Mouse (Mus musculus) CH12.LX (cell line): ENCODE results near the gene Psme2b. TPM values are rescaled to one million over a fixed set of nuclear protein-coding genes. Genes with fewer than 3 reads are reported as not detected.

ENCODE experiments used
- DNase-seq: peaks from one replicate; pipeline ENCODE4 v3.0.0-alpha.2; 2013; ENCODE audit errors: extremely low read depth
- H3K27ac ChIP-seq: 2 replicates; pipeline ENCODE4 v1.5.1; 2012; ENCODE audit warnings: low read depth, mild to moderate bottlenecking, control low read depth, moderate library complexity; ENCODE audit not compliant: insufficient read depth
- H3K27me3 ChIP-seq: replicated peaks from 2 replicates; pipeline ENCODE3; 2012; ENCODE audit warnings: inconsistent platforms
- H3K36me3 ChIP-seq, 2 experiments: replicated peaks in 1 of 2; 2 replicates each; pipeline versions ENCODE3 to v1.6.1; 2012; ENCODE audit warnings: inconsistent platforms in 1 of 2, low read length in 1 of 2, mild to moderate bottlenecking in 1 of 2, mixed read lengths in 1 of 2, moderate library complexity in 1 of 2; ENCODE audit not compliant: control insufficient read depth in 1 of 2, insufficient read depth in 1 of 2
- H3K4me1 ChIP-seq, 2 experiments: 2 replicates each; pipeline ENCODE4 v1.6.1; 2012; ENCODE audit warnings: inconsistent platforms in 1 of 2, moderate library complexity in 1 of 2; ENCODE audit not compliant: insufficient read depth in 2 of 2, control insufficient read depth in 1 of 2
- H3K4me2 ChIP-seq: 2 replicates; pipeline ENCODE4 v1.6.1; 2012; ENCODE audit warnings: low read depth, mild to moderate bottlenecking, control low read depth; ENCODE audit not compliant: poor library complexity, insufficient read depth, severe bottlenecking
- H3K4me3 ChIP-seq, 3 experiments: fragments of 150-350 bp in 1 of 3; sonication (generic) in 1 of 3; replicated peaks in 1 of 3; 2 replicates each; pipeline versions ENCODE3 to v1.5.1; 2011 to 2012; ENCODE audit warnings: low read depth in 2 of 3, low read length in 2 of 3, mild to moderate bottlenecking in 2 of 3, moderate library complexity in 2 of 3, control low read depth in 1 of 3, improper control_type of control experiment in 1 of 3, inconsistent platforms in 1 of 3, mixed read lengths in 1 of 3; ENCODE audit not compliant: poor library complexity in 1 of 3
- H3K79me2 ChIP-seq: replicated peaks from 2 replicates; pipeline ENCODE4 v1.6.1; 2012; ENCODE audit warnings: mild to moderate bottlenecking, moderate library complexity; ENCODE audit not compliant: control insufficient read depth, poor library complexity, insufficient read depth, severe bottlenecking; ENCODE audit errors: extremely low read depth
- H3K9ac ChIP-seq: 2 replicates; pipeline ENCODE4 v1.6.1; 2012; ENCODE audit warnings: low read depth, mild to moderate bottlenecking, control low read depth, moderate library complexity; ENCODE audit not compliant: insufficient read depth
- H3K9me3 ChIP-seq: replicated peaks from 2 replicates; pipeline ENCODE3; 2012; ENCODE audit warnings: low read length, inconsistent platforms, mixed read lengths
- EP300 ChIP-seq: IDR thresholded peaks from 2 replicates; pipeline ENCODE4 v1.6.1; 2011; ENCODE audit warnings: low read length, improper control_type of control experiment
- ETS1 ChIP-seq: conservative IDR thresholded peaks from 2 replicates; pipeline ENCODE4 v1.6.1; 2012; ENCODE audit warnings: low read depth, mild to moderate bottlenecking, inconsistent platforms, low read length, improper control_type of control experiment, moderate library complexity
- GABPA ChIP-seq: IDR thresholded peaks from 2 replicates; pipeline ENCODE4 v1.6.1; 2012; ENCODE audit warnings: low read depth, low read length, improper control_type of control experiment, inconsistent platforms; ENCODE audit not compliant: insufficient replicate concordance
- JUN ChIP-seq: IDR thresholded peaks from 2 replicates; pipeline ENCODE4 v1.6.1; 2011; ENCODE audit warnings: low read depth, mild to moderate bottlenecking, low read length, improper control_type of control experiment, moderate library complexity; ENCODE audit not compliant: insufficient read depth
- JUND ChIP-seq: conservative IDR thresholded peaks from 2 replicates; pipeline ENCODE4 v1.6.1; 2011; ENCODE audit warnings: low read depth, low read length, improper control_type of control experiment
- MAFK ChIP-seq: IDR thresholded peaks from 2 replicates; pipeline ENCODE4 v1.6.1; 2011; ENCODE audit warnings: low read length, improper control_type of control experiment; ENCODE audit not compliant: insufficient replicate concordance
- MAZ ChIP-seq: IDR thresholded peaks from 2 replicates; pipeline ENCODE4 v1.6.1; 2012; ENCODE audit warnings: low read depth, mild to moderate bottlenecking, inconsistent platforms, low read length, improper control_type of control experiment, moderate library complexity
- MXI1 ChIP-seq: IDR thresholded peaks from 2 replicates; pipeline ENCODE4 v1.6.1; 2011; ENCODE audit warnings: mild to moderate bottlenecking, low read depth, low read length, improper control_type of control experiment
- MYC ChIP-seq: IDR thresholded peaks from 2 replicates; pipeline ENCODE4 v1.6.1; 2011; ENCODE audit warnings: low read depth, mild to moderate bottlenecking, improper control_type of control experiment, low read length
- NRF1 ChIP-seq: IDR thresholded peaks from 2 replicates; pipeline ENCODE4 v1.6.1; 2014; ENCODE audit warnings: low read depth, mild to moderate bottlenecking, inconsistent platforms, low read length, improper control_type of control experiment, moderate library complexity
- SIN3A ChIP-seq: IDR thresholded peaks from 2 replicates; pipeline ENCODE4 v1.6.1; 2012; ENCODE audit warnings: low read length, improper control_type of control experiment, inconsistent platforms
- TBP ChIP-seq: conservative IDR thresholded peaks from 2 replicates; pipeline ENCODE4 v1.6.1; 2011; ENCODE audit warnings: low read depth, low read length, improper control_type of control experiment
- UBTF ChIP-seq: IDR thresholded peaks from 2 replicates; pipeline ENCODE4 v1.6.1; 2012; ENCODE audit warnings: low read depth, mild to moderate bottlenecking, inconsistent platforms, low read length, improper control_type of control experiment, moderate library complexity
- USF1 ChIP-seq: IDR thresholded peaks from 2 replicates; pipeline ENCODE4 v1.6.1; 2014; ENCODE audit warnings: low read depth, mild to moderate bottlenecking, inconsistent platforms, low read length, improper control_type of control experiment
- ZKSCAN1 ChIP-seq: IDR thresholded peaks from 2 replicates; pipeline ENCODE4 v1.6.1; 2012; ENCODE audit warnings: low read depth, inconsistent platforms, low read length, improper control_type of control experiment, borderline replicate concordance
- ZMIZ1 ChIP-seq: IDR thresholded peaks from 2 replicates; pipeline ENCODE4 v1.6.1; 2012; ENCODE audit warnings: low read depth, mild to moderate bottlenecking, inconsistent platforms, low read length, improper control_type of control experiment
- ZNF384 ChIP-seq: IDR thresholded peaks from 2 replicates; pipeline ENCODE4 v1.6.1; 2012; ENCODE audit warnings: low read depth, low read length, improper control_type of control experiment, inconsistent platforms
- dilution Hi-C: fragments of 300-500 bp; cut with MboI; formaldehyde crosslinking; loops from 2 replicates; pipeline ENCODE4 v1.14.3; 2020; ENCODE audit warnings: low sequenced_read_pairs; ENCODE audit not compliant: extremely low pct_unique_long_range_greater_than_20kb, extremely low pct_ligation_motif_present
- in situ Hi-C: fragments of 300-500 bp; cut with MboI; formaldehyde crosslinking; loops from 3 replicates; pipeline ENCODE4 v1.14.3; 2019; ENCODE audit warnings: low sequenced_read_pairs, low pct_ligation_motif_present, low pct_unique_long_range_greater_than_20kb, mixed read lengths
- polyA plus RNA-seq: library from polyadenylated mRNA; unstranded; fragments of >175 nt; gene quantifications from 2 replicates; pipeline ENCODE4 v1.2.1, GENCODE M21; 2012; ENCODE audit warnings: low read depth; ENCODE audit not compliant: insufficient read length
- total RNA-seq, 2 experiments: library from RNA; depleted of rRNA; stranded (reverse); fragments of 300-350 nt in 1 of 2; fragments of >200 nt in 1 of 2; gene quantifications; 2 replicates each; pipeline ENCODE4 v1.2.3; 2012 to 2014

Psme2b gene
- total and polyA plus RNA-seq, 3 experiments, result 33.5 to 78.3 (median 62.4) TPM

- peak; percentile 29 for DNase-seq
- Histone ChIP-seq H3K9me3 (no peaks in the 10 kb centered on the region), H3K79me2 (no peaks in the 10 kb centered on the region), H3K9ac (no peak overlapping the region), H3K27me3 (no peaks in the 10 kb centered on the region), H3K4me2 (peak overlapping the region; percentile 69), H3K4me1 (peaks cover 13 to 41% of the 10 kb centered on the region in 2 experiments), H3K36me3 (no peaks in the 10 kb centered on the region)
- dilution Hi-C loops, result no loop called here
- TF ChIP-seq GABPA (no peak), ETS1 (peak; percentile 65), EP300 (peak; percentile 76), JUN (peak; percentile 83), UBTF (no peak), USF1 (no peak), JUND (peak; percentile 75), MAFK (no peak), MYC (0 out of 2 replicates have a peak, but pooled peaks have one; percentile 6)
- TF ChIP-seq, all 38 proteins: peak for 5
- in situ Hi-C loops, result no loop called here
- Histone ChIP-seq H3K27ac (no peak overlapping the region), H3K4me3 (no peak overlapping the region)
Observed at GRCm38 (mm10) chr11:48918380-48918779, 27.6 kb downstream of the Psme2b start.

DNA sequence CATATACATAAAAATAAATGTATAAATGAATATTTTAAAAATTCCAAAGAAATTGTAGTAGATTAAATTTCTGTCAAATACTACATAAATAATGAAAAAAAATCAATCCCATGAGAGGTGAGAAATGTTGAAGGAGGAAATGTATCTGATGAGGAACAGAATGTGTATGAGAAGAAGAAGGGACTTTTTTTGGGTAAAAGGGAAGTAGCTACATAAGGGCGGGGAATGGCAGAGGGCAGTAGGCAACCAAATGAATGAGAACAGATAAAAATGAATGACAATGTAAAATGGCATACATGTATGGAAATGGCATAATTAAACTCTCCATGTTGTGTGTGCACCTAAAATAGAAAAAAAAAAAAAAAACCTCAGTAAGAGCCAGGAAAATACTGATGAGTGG, 32.4 kb downstream of the Psme2b start:
- peak; percentile 37; the same call in 1 of the 2 replicates for TF ChIP-seq ZNF384
- no peak for TF ChIP-seq USF1
- TF ChIP-seq, all 38 proteins: peak for 1
- dilution Hi-C loops, result no loop called here
- H3K27me3 ChIP-seq, result no peaks in the 10 kb centered on the region
- peak; percentile 31 for DNase-seq
- peaks cover 9 to 45% of the 10 kb centered on the region in 2 experiments for H3K4me1 ChIP-seq
- H3K36me3 ChIP-seq, result peaks cover 0 to 4% of the 10 kb centered on the region in 2 experiments
- H3K27ac ChIP-seq, result no peak overlapping the region
- H3K4me2 ChIP-seq, result no peak overlapping the region
- H3K4me3 ChIP-seq, result no peak overlapping the region
- in situ Hi-C loops, result no loop called here
- H3K79me2 ChIP-seq, result no peaks in the 10 kb centered on the region
- H3K9me3 ChIP-seq, result no peaks in the 10 kb centered on the region
- H3K9ac ChIP-seq, result no peak overlapping the region

DNA sequence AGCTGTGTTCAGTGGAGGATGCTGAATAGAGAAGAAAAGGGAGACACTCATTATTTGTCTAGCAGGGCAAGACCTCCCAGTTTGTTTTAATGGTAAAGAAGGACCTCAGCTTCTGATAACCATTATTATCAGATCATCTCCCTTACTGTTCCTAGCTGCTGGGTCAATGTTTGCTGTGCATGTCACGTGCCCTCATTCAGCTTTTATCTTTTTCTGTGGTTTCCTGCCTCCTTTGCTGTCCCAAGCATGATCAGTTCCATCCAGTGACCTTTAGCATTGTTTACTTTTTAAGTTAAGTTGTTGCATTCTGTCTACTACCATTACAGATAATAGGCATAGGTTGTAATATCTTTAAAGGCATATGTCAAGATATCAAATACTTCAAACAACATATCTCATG, 37.5 kb downstream of the Psme2b start:
- Histone ChIP-seq H3K9ac (no peak overlapping the region), H3K36me3 (peaks cover 0 to 4% of the 10 kb centered on the region in 2 experiments), H3K9me3 (no peaks in the 10 kb centered on the region), H3K4me3 (no peak overlapping the region), H3K27ac (no peak overlapping the region), H3K79me2 (no peaks in the 10 kb centered on the region), H3K4me1 (peaks cover 0 to 24% of the 10 kb centered on the region in 2 experiments; a peak in 2 of 4 replicates), H3K27me3 (no peaks in the 10 kb centered on the region), H3K4me2 (no peak overlapping the region)
- TF ChIP-seq ZNF384 (no peak), TBP (no peak), SIN3A (no peak), ZKSCAN1 (no peak), ZMIZ1 (no peak), MXI1 (no peak), MAZ (no peak), NRF1 (no peak)
- dilution Hi-C loops, result no loop called here
- no peak for DNase-seq
- in situ Hi-C loops, result no loop called here
